Mouse (Mus musculus) testis, postnatal 10 days (tissue): ENCODE results near the gene Ccdc58.
"Not testable (repeated sequence)": the region's sequence is repeated elsewhere in the genome, so short reads cannot be mapped to it uniquely, and the experiment has no call there.

Experiments used
- DNase-seq: peaks from one replicate; pipeline ENCODE4 v3.0.0; 2021; ENCODE audit warnings: low spot score

Ccdc58 gene

DNA sequence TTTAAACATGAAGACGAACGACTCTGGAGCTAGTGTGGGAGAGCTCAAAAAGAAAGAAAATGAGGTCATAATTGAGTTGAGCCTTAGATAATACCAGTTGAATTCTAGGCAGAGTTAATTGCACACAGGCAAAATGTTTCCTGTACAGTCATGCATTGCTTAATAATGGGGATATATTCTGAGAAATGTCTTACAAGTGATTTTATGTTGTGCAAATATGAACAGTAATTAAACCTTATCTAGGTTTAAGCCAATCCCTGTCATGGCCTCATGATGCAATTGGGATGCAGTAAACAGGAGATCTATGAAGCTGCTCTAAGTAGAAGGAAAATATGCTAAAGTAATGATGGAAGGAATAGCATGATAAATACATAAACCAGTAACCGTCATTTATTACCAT, 3.3 kb downstream of the Ccdc58 start:
- DNase-seq: no peak

DNA sequence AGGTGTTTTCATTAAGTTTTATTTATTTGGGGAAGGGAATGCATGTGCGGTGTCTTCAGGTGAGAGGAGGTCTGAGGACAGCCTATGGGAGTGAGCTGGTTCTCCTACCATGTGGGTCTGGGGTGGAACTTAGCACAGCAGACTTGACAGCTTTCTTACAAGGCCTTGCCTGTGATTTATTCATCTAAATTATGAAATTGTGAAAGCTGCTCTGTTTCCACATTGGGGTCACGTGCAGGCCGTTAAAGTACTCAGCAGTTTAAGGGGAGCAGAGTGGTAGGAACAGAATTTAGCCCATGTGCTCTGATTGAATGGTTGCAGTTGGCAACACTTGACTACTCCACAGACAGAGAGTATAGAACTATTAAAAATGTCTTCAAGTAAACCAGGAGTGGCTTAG, 8.4 kb downstream of the Ccdc58 start:
- DNase-seq: no peak

DNA sequence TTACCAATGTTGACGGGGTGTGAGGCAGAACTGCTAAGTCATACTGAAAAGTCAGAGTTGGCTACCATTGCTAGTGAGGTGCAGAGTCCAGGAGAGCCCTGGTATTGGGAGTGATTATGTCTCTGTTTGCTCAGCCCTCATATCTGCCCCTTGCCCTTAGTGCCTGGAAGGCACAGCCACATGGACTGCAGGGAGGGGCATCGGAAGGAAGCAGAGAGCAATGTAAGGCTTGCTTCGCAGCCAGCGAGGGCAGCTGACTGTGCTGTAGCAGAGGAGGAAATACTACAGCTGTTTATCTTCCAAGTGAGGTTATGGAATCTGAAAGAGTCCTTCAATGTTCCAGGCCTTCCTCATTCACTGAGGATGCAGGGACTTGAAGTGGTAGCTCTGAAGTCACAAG, 16.4 kb downstream of the Ccdc58 start:
- DNase-seq: no peak

GRCm38 (mm10) chr16:36089065-36089464, 17.6 kb downstream of the Ccdc58 start:
- no peak for DNase-seq

DNA sequence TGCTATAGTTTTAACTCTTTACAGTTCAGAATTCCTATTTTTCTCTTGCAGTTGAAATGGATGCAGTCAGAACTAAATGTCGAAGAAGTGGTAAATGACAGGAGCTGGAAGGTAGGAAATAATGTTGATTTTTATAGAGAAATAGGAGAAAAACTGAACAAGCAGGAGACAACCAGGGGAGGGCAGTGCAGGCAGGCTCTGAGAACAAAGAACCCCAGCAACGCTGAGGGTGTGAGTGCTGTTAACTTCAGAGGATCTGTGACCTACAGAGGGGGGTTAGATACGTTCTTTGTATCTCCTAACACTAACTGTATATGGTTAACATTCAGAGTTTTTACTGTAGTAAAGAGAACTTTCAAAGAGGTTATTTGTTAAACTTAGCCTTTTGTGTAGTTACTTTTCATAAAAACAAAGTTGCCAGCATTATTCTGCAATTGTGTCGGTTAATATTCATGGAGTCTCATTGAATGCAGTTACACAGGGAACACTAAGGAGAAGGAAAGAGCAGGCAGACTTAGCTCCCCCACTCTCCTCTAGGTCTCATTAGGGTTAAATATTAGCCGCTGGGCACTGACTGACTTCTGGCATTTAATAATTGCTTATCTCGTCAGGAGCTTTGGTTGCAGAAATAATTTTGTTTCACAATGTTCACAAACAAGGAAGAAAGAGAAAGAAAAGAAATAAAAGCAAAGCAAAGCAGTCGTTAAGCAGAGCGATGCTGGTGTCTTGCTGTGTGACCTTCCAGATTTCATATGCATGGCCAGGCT, 18.5 kb downstream of the Ccdc58 start:
- no peak for DNase-seq

DNA sequence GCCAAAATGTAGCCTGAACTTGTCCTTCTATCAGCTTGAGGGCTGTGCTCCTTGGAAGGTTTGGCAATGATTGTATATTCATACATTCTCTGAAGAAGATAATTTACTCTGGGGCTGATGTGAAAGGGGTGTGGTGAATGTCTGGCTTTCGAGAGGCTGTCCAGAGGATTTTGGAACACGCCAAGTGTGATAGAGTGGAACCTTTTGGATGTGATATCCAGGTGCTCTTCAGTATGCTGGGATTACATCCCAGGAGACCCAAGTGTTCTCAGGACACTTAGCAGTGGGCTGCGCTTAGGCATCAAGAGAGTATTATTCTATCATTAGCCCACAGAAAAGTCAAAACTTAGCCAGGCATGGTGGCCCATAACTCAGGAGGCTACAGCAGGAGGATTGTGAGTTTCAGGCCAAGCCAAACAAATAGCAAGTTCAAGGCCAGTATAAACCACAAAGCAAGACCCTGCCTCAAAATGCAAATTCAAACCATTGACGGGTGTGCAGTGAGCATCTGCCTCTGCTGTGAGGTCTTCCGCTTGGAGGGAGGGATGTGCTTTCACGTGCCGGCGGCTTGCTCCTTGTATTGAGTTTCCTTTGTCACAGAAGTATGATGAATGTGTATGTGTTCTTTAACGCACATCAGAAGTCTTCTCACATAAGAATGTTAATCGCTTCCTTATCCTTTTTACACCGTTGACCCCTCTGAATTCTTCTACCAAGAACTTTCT, 19.5 kb downstream of the Ccdc58 start:
- DNase-seq: no peak

GRCm38 (mm10) chr16:36094079-36094478, 22.6 kb downstream of the Ccdc58 start:
- no peak for DNase-seq

DNA sequence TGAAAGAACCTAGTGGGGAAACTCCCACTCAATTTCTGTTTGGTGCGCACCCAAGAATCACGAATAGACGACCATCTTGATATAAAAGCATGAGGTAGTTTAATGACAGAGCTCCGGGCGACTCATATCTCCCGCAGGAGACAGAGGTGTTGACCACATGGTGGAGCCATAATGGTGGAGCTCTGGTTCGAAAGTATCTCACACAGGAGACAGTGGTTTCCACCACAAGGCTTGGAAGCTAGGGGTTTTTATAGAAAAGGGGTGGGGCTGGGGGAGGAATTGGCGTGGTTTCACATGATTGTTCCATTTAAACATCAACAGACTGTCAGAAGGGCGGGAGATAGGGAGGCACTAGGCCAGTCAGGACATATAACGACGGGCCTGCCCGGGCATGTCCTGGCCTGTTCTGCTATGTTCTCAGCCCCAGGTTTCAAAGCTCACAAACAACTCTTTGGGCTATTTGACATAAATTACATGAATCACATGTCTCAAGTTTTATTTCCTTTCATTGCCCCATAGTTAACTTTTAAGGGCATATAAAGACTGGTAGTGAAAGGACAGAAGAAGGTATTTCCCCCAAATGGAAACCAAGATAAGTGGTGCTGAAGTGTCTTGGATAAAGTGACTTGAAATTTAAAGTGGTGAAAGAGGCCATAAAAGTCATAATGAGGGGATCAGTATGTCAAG, 26.5 kb downstream of the Ccdc58 start:
- not testable (repeated sequence) for DNase-seq

DNA sequence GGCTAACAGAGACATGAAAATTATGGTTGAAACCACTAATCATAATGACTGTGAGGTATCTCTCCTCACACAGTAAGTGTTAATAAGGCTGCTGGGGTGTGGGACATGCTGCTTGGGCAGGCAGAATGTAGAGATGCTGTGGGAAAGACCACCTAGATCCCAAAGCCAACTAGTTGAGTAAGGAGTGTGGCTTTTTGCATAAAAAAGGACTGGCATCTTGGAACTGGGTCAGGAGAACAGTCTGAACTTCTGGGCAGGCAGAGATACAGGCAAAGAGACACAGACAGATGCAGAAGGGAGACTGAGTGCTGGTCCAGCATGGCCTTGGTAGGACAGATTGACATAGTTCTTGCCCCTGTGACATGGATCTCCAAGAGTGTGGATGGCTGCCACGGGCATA, 30.0 kb downstream of the Ccdc58 start:
- DNase-seq: no peak

DNA sequence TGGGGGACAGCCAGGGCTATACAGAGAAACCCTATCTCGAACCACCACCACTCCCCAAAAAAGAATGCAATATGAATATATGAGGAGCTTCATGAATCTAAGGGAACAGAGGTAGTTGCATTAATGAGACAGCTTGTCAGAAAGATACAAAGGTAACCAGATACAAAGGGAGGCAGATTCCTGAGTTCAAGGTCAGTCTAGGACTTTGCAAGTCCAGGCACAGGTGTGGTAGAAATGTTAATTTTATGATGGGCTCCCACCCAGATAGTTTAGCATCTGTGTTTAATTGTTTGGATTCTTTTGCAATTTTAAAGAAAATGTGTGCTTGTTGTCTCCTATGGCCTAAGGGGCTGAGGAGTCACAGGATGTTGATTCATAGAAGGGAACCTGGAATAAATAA, 30.7 kb downstream of the Ccdc58 start:
- DNase-seq: no peak

- DNase-seq: not testable (repeated sequence)
Measured at GRCm38 (mm10) chr16:36111486-36111885, 40.0 kb downstream of the Ccdc58 start.

GRCm38 (mm10) chr16:36115751-36116150, 44.3 kb downstream of the Ccdc58 start:
- DNase-seq: not testable (repeated sequence)

DNA sequence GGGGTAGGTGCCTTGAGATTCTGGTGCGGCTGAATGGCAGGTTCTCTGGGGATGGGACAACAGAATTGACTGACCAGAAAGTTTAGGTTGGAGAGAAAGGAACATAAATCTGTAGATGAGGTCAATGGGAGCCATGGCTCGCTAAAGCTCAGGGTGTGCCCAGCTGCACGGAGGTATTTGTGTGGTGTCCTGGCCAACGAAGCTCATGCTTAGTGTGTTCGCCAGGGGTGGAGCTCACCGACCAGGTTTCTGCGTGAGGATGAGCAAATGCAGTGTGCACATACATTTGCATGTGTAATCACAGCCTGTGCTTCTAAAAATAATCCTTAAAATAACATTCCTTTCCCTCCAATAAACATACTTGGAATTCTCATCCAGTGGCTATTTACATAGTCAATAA, 56.6 kb downstream of the Ccdc58 start:
- DNase-seq: no peak

DNA sequence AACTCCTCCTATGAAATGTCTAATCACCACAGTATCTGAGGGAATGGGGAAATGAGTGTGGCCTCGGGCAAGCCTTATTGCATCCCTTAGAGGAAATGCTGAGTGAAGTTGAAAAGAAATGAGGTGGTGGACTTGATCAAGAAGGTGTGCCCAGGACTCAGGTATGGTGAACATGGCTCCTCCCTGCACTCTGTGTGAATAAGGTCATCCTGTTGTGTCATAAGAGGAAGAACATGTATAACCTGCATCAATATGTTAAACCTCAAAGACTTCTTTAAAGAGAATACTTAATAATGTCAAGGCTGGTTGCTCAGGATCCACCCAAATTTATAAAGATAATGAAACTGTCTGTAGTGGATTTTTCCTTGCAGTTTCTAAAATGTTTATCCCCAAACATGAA, 59.7 kb downstream of the Ccdc58 start, which contains the start of gene Csta1:
Gene Csta1 (minus strand): TSS at position 101 of the 400 bp plus-strand sequence.
- no peak for DNase-seq

- no peak for DNase-seq
Measured at GRCm38 (mm10) chr16:36138201-36138600, 66.7 kb downstream of the Ccdc58 start.
